Mouse (Mus musculus): Measurements from ENCODE around the gene Zdhhc19. TPM values are rescaled to one million over a fixed set of nuclear protein-coding genes. Genes with fewer than 3 reads are reported as not detected.
A peak's percentile ranks its signal among the peaks of the same experiment; 100 is the strongest.

The Zdhhc19 gene
- polyA plus RNA-seq, 1 experiment = not detected

DNA sequence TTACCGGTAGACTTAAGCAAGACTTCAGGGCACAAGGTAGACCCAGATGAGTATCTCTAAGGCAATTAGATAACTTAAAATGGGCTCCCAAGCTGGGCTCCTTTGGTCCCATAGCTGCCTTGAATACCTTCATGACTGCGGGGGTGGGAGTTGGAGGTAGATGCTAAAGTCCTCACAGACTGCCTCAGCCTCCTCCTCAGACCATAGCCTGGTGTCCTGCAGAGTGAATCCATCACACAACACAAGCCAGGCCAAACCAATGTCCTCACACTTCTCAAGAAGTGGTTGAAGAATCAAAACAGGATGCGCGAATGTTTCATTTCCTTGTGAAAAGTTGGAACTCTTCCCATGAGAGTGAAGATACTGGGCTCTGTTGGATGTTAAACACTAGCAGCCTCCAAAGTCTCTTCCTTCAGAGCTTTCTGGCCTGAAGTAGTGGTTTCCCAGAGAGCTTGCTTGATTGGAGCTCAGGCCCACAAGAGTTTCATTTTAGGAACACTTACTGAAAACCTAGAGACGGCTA, 97.3 kb downstream of the Zdhhc19 start:
- Histone ChIP-seq H3K4me1 (ENCODE audit: control insufficient read depth, insufficient read depth, insufficient read length, low read length) (no peaks in the 10 kb centered on the region), H3K27ac (replicated peaks; ENCODE audit: low read depth, low read length) (no peak overlapping the region), H3K4me3 (ENCODE audit: insufficient read depth, low read depth, low read length) (no peak overlapping the region)

- no peak overlapping the region for H3K4me3 ChIP-seq (ENCODE audit: insufficient read depth, low read depth, low read length)
- no peaks in the 10 kb centered on the region for H3K4me1 ChIP-seq (ENCODE audit: control insufficient read depth, insufficient read depth, insufficient read length, low read length)
- H3K27ac ChIP-seq (replicated peaks; ENCODE audit: low read depth, low read length) = no peak overlapping the region
Measured at GRCm38 (mm10) chr16:32593916-32594315, 97.9 kb downstream of the Zdhhc19 start.

DNA sequence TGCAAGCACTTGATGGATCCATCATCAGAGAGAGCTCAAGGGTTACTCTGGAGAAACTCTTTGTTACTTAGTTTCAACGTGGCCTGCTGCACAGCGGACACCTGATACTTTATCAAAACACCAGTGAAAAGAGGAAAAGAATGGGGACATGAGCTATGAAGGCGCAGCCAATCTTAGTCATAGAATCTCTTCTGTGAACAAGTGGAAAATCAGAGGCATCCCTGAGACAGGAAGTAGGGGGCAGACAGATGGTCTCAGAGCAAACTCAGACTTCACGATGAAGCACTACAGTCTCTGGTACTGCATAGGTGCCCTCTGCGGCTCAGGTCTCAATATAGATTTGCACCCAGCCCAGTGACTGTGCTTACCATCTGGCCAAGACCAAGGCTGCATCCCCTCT, 98.6 kb downstream of the Zdhhc19 start:
- no peak overlapping the region for H3K4me3 ChIP-seq (ENCODE audit: insufficient read depth, low read depth, low read length)
- H3K4me1 ChIP-seq (ENCODE audit: control insufficient read depth, insufficient read depth, insufficient read length, low read length) = no peaks in the 10 kb centered on the region
- no peak overlapping the region for H3K27ac ChIP-seq (replicated peaks; ENCODE audit: low read depth, low read length)

- H3K27ac ChIP-seq (replicated peaks; ENCODE audit: low read depth, low read length) = no peak overlapping the region
Measured at GRCm38 (mm10) chr16:32595142-32595855, 99.2 kb downstream of the Zdhhc19 start.

GRCm38 (mm10) chr16:32597909-32598381, 101.9 kb downstream of the Zdhhc19 start:
- Histone ChIP-seq H3K27ac (replicated peaks; ENCODE audit: low read depth, low read length) (no peak overlapping the region), H3K4me3 (ENCODE audit: insufficient read depth, low read depth, low read length) (no peak overlapping the region), H3K4me1 (ENCODE audit: control insufficient read depth, insufficient read depth, insufficient read length, low read length) (no peaks in the 10 kb centered on the region)

More at GRCm38 (mm10) chr16:32595142-32595855, 99.2 kb downstream of the Zdhhc19 start:
- no peak overlapping the region for H3K4me3 ChIP-seq (ENCODE audit: insufficient read depth, low read depth, low read length)
- no peaks in the 10 kb centered on the region for H3K4me1 ChIP-seq (ENCODE audit: control insufficient read depth, insufficient read depth, insufficient read length, low read length)

GRCm38 (mm10) chr16:32599151-32599550, 103.1 kb downstream of the Zdhhc19 start:
- Histone ChIP-seq H3K4me3 (ENCODE audit: insufficient read depth, low read depth, low read length) (no peak overlapping the region), H3K27ac (replicated peaks; ENCODE audit: low read depth, low read length) (no peak overlapping the region), H3K4me1 (ENCODE audit: control insufficient read depth, insufficient read depth, insufficient read length, low read length) (no peaks in the 10 kb centered on the region)

- no peak overlapping the region for H3K27ac ChIP-seq (replicated peaks; ENCODE audit: low read depth, low read length)
- H3K4me3 ChIP-seq (ENCODE audit: insufficient read depth, low read depth, low read length) = no peak overlapping the region
- no peaks in the 10 kb centered on the region for H3K4me1 ChIP-seq (ENCODE audit: control insufficient read depth, insufficient read depth, insufficient read length, low read length)
Measured at GRCm38 (mm10) chr16:32602193-32602685, 106.2 kb downstream of the Zdhhc19 start.

DNA sequence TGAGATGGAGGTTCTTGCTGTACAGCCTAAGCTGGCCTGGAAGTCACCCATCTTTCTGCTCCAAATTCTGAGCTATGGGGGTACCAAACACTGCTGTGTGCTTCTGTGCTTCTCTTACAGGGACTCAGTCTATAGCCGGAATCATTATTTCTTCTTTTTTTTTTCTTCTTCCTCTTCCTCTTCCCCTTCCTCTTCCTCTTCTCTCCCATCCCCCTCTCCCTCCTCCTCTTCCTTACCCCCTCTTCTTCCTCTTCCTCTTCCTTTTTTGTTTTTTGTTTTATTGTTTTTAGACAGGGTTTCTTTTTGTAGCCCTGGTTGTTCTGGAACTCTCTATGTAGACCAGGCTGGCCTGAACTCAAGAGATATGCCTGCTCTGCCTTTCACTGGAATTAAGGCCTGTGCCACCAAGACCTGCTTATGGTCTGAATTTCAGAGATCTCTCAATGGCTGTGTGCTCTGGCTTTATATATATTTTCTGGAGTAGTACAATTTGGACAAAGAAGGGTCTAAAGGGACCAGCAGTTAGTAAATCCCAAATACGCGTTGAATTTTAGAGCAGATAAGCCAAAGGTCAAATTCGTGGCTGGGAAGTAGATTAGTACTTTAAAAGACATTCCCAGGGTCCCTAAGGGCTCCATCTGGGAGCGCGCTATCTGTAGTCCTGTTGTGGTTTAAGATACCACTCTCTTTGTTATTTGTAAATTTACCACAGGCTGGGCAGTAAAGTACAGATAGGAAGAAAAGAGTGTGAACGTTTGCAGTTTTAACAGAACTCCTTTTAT, 111.7 kb downstream of the Zdhhc19 start:
- Histone ChIP-seq H3K4me3 (ENCODE audit: insufficient read depth, low read depth, low read length) (no peak overlapping the region), H3K27ac (replicated peaks; ENCODE audit: low read depth, low read length) (no peak overlapping the region; the same call in 1 of the 2 replicates), H3K4me1 (ENCODE audit: control insufficient read depth, insufficient read depth, insufficient read length, low read length) (no peaks in the 10 kb centered on the region)

GRCm38 (mm10) chr16:32608344-32608711, 112.3 kb downstream of the Zdhhc19 start:
- H3K4me3 ChIP-seq (ENCODE audit: insufficient read depth, low read depth, low read length) = peak overlapping the region; percentile 84
- H3K27ac ChIP-seq (replicated peaks; ENCODE audit: low read depth, low read length) = no peak overlapping the region
- H3K4me1 ChIP-seq (ENCODE audit: control insufficient read depth, insufficient read depth, insufficient read length, low read length) = no peaks in the 10 kb centered on the region

DNA sequence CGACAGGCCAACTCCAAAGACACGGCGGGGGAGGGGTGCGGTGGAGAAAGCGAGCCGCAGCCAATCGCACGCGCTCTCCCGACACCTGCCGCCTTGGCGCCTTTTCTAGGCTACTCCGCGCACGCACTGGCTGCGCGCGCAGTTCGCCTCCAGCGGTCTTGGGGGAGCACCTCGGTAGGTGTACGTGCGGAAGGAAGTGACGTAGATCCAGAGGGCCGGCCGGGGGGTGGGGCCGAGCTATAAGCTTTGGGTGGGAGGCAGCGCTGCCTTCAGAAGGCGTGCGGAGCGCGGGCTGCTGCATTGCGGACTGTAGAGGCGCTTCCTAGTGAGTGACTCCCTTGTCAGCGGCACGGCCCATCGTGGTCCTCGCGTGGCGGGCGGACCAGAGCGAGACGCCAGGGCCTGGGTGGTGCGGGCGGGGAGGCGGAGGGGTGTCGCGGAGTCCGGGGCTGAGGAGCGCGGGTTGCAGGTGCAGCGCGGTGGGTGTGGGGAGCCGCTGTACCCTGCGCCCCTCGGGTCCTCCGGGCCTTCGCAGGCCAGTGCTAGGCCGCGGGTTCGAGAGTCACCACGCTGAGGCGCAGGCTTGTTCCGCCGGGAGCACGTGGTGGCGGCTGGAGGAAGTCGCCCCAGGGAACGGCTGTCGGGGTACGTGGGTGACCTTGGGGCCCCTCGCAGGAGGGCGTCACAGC, 112.8 kb downstream of the Zdhhc19 start, which contains the start of gene Tfrc:
Tfrc (plus strand) TSS at position 209 of the 689 bp plus-strand sequence.
- H3K27ac ChIP-seq (replicated peaks; ENCODE audit: low read depth, low read length) = peak within 1 kb of the TSS; percentile 91
- no peaks in the 10 kb centered on the region for H3K4me1 ChIP-seq (ENCODE audit: control insufficient read depth, insufficient read depth, insufficient read length, low read length)
- H3K4me3 ChIP-seq (ENCODE audit: insufficient read depth, low read depth, low read length) = peak within 1 kb of the TSS; percentile 84

- Histone ChIP-seq H3K4me1 (ENCODE audit: control insufficient read depth, insufficient read depth, insufficient read length, low read length) (no peaks in the 10 kb centered on the region), H3K4me3 (ENCODE audit: insufficient read depth, low read depth, low read length) (peak overlapping the region; percentile 84), H3K27ac (replicated peaks; ENCODE audit: low read depth, low read length) (peak overlapping the region; percentile 91)
Measured at GRCm38 (mm10) chr16:32609401-32609779, 113.3 kb downstream of the Zdhhc19 start.

DNA sequence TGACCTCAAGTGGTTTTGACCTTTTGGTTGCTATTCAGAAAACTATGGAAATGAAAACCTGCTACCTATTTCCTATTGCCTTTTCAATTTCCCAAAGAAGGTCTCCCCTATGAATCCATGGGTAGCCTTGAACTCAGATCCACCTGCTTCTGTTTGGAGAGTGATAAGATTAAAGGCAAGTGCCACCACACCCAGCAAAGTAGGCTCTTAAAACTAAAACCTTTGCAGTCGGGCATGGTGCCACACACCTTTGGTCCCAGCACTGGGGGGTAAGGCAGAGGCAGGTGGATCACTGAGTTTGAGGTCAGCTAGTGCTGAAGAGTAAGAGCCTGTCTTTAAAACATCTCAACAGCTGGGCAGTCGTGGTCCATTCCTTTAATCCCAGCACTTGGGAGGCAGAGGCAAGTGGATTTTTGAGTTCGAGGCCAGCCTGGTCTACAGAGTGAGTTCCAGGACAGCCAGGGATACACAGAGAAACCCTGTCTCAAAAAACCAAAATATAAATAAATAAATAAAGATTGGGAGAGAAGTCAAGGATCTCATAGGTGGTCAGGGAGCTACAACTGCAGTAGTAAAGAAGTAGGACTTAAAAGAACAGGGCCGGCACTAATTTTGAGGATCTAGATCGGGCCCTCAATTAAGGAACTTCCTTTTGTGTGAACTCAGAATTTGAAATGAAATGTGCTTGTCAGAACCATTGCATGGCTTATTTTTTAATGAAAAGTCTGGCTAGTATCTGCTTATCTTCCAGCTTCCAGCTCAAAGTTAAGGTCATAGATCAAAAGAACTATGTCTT, 114.6 kb downstream of the Zdhhc19 start:
- Histone ChIP-seq H3K4me1 (ENCODE audit: control insufficient read depth, insufficient read depth, insufficient read length, low read length) (no peaks in the 10 kb centered on the region), H3K4me3 (ENCODE audit: insufficient read depth, low read depth, low read length) (peak overlapping the region; percentile 69), H3K27ac (replicated peaks; ENCODE audit: low read depth, low read length) (peak overlapping the region; percentile 69)
